Mouse (Mus musculus): Measurements from ENCODE around the gene Plk3. TPM values are rescaled to one million over a fixed set of nuclear protein-coding genes. Genes with fewer than 3 reads are reported as not detected.

Gene Plk3
- polyA plus RNA-seq, 1 experiment from 2014 or later: 3.5 TPM

DNA sequence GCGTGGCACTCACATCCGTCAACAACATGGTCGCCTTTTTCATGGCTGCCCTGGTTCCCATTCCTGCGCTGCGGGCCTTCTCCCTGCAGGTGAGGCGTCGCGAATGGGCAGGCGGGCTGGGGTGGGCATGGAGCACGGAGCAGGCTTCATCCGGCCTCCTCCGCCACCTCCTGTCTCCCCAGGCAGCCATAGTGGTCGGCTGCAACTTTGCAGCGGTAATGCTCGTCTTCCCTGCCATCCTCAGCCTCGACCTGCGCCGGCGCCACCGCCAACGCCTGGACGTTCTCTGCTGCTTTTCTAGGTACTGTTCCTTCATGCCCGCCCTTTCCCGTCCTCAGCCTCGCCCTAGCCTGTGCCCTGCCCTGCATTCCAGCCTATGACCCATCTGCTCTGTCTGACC, 24.4 kb downstream of the Plk3 start:
- peaks cover 4% of the 10 kb centered on the region; the same call in 1 of the 2 replicates for H3K4me1 ChIP-seq
- 92% methylated on average over 25 of the region's 25 CpGs for WGBS
- H3K9ac ChIP-seq: no peak overlapping the region
- H3K27ac ChIP-seq: no peak overlapping the region
- peaks cover 65% of the 10 kb centered on the region for H3K36me3 ChIP-seq
- no peak overlapping the region for H3K4me3 ChIP-seq
- H3K4me2 ChIP-seq (replicated peaks): no peak overlapping the region
- no peaks in the 10 kb centered on the region for H3K9me3 ChIP-seq
- no peak for ATAC-seq (ENCODE audit: low FRiP score, low read depth)
- no peaks in the 10 kb centered on the region for H3K27me3 ChIP-seq

DNA sequence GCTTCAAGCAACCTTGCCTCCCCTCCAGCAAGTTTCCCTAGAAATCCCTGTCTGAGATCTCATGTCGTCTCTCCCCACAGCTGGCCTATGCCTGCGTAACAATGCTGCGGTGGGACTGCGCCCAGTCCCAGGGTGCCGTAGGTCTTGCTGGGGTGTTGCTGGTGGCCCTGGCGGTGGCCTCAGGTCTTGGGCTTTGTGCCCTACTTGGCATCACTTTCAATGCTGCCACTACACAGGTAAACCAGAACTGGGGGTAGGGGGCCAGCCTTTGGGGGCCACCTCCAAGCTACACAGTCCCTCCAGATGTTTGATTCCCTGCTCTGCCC, 25.3 kb downstream of the Plk3 start:
- Histone ChIP-seq H3K4me1 (peaks cover 4% of the 10 kb centered on the region; the same call in 1 of the 2 replicates), H3K4me2 (replicated peaks) (no peak overlapping the region), H3K27ac (no peak overlapping the region), H3K9me3 (no peaks in the 10 kb centered on the region), H3K27me3 (no peaks in the 10 kb centered on the region), H3K4me3 (no peak overlapping the region), H3K9ac (no peak overlapping the region), H3K36me3 (peaks cover 57% of the 10 kb centered on the region)
- no peak for ATAC-seq (ENCODE audit: low FRiP score, low read depth)
- WGBS: 99% methylated on average over 6 of the region's 6 CpGs

DNA sequence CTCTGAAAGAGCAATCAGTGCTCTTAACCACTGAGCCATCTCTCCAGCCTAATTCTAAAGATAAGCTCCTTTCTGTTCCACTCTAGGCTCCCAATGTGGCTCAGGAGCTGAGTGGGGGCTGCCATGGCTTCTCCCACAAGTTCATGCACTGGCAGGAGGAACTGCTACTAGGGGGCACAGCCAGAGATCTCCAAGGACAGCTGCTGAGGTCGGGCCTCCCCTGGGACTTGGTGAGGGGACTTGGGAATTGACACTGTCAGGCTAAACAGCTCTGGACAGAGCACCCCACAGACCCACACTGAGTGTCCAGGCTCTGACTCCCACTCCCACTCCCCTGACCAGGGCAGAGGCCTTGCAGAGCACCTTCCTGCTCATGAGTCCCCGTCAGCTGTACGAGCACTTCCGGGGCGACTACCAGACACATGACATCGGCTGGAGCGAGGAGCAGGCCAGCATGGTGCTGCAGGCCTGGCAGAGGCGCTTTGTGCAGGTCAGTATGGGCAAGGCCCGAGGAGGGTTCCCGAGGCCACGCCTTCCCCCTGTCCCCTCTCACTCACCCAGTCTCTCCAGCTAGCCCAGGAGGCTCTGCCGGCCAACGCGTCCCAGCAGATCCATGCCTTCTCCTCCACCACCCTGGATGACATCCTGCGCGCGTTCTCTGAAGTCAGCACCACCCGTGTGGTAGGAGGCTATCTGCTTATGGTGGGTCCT, 25.8 kb downstream of the Plk3 start:
- no peak for ATAC-seq (ENCODE audit: low FRiP score, low read depth)
- Histone ChIP-seq H3K27me3 (no peaks in the 10 kb centered on the region), H3K27ac (no peak overlapping the region), H3K4me3 (no peak overlapping the region), H3K4me2 (replicated peaks) (no peak overlapping the region), H3K9ac (no peak overlapping the region), H3K36me3 (peaks cover 52% of the 10 kb centered on the region), H3K9me3 (no peaks in the 10 kb centered on the region), H3K4me1 (peaks cover 4% of the 10 kb centered on the region; the same call in 1 of the 2 replicates)
- WGBS: 87% methylated on average over 18 of the region's 18 CpGs

DNA sequence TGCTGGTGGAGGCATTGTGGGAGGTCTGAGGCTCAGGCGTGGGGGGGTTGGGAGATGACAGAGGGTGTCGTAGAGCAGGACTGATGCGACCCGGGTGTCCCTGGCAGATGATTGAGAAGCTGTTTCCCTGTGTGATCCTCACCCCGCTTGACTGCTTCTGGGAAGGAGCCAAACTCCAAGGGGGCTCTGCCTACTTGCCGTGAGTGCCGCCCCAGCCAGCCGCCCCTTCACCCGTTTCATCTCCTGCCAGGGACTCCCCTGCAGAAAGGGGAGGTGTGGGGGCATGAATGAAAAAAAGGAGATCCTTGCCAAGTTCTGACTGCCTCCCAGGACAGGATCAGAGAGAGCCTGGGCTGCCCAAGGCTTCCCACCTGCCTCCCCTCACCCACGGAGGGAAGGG, 28.6 kb downstream of the Plk3 start:
- Histone ChIP-seq H3K27me3 (no peaks in the 10 kb centered on the region), H3K4me1 (peaks cover 12% of the 10 kb centered on the region; the same call in 1 of the 2 replicates), H3K9ac (no peak overlapping the region), H3K9me3 (no peaks in the 10 kb centered on the region), H3K4me3 (no peak overlapping the region), H3K4me2 (replicated peaks) (no peak overlapping the region), H3K27ac (no peak overlapping the region), H3K36me3 (peaks cover 35% of the 10 kb centered on the region)
- WGBS: 62% methylated on average over 10 of the region's 10 CpGs
- ATAC-seq (ENCODE audit: low FRiP score, low read depth): no peak

DNA sequence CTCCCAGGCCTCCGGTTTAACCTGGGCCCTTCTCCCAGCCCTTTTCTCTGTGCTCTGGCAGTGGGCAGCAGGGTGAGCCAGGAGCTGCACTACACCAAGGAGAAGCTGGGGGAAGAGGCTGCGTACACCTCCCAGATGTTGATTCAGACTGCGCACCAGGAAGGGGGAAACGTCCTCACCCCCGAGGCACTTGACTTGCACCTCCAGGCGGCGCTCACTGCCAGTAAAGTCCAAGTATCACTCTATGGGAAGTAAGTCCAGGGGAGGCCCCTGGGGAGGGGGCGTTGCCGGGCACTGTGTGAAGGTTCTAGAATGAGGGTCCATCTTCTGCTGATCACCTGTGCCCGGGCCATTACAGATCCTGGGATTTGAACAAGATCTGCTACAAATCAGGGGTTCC, 29.1 kb downstream of the Plk3 start:
- no peak overlapping the region for H3K27ac ChIP-seq
- peaks cover 12% of the 10 kb centered on the region; the same call in 1 of the 2 replicates for H3K4me1 ChIP-seq
- ATAC-seq (ENCODE audit: low FRiP score, low read depth): no peak
- H3K9me3 ChIP-seq: no peaks in the 10 kb centered on the region
- 84% methylated on average over 10 of the region's 10 CpGs for WGBS
- H3K4me2 ChIP-seq (replicated peaks): no peak overlapping the region
- no peak overlapping the region for H3K4me3 ChIP-seq
- H3K36me3 ChIP-seq: peaks cover 30% of the 10 kb centered on the region
- no peak overlapping the region for H3K9ac ChIP-seq
- H3K27me3 ChIP-seq: no peaks in the 10 kb centered on the region

DNA sequence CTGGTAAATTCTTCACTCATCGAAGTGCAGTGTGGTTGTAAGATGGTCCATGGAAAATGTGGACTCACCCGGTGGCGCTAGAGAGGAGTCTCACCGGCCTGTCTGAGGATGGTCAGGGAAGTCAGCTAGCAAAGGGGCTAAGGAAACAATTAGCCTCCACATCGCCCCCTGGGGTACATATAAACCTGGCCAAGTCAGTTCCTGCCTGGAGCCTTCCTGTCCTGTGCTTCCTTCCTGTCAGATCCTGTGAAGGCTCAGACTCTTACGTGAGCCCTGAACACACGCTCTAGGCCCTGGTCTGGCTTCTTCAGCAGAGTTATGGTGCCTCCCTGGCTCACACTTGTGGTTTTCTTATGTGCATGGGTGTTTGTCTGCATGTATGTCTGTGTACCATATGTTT, 32.5 kb downstream of the Plk3 start:
- Histone ChIP-seq H3K9ac (no peak overlapping the region; the same call in 1 of the 2 replicates), H3K4me3 (no peak overlapping the region), H3K4me1 (peaks cover 38% of the 10 kb centered on the region), H3K9me3 (no peaks in the 10 kb centered on the region), H3K27ac (no peak overlapping the region; the same call in 1 of the 2 replicates), H3K4me2 (replicated peaks) (no peak overlapping the region), H3K27me3 (no peaks in the 10 kb centered on the region), H3K36me3 (peaks cover 10% of the 10 kb centered on the region)
- no peak for ATAC-seq (ENCODE audit: low FRiP score, low read depth)
- WGBS: 35% methylated on average over 7 of the region's 7 CpGs

DNA sequence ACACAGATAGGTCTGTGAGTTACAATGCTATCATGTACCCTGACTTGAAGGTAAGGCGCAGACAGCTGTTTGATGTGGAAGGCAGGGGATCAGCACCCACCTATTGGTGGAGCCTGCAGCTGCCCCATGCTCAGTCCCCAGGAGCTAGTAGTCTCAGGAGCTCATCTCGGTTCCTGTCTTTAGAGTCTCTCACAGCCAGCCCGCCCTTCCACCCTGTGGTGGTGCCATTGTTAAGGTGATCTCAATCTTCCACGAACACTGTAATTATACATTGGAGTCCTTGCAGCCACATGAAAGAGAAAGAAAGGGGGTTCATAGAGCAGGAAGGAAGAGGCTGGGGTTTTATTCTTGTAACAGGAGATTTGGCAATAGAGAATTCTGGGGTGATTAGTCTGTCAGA, 33.7 kb downstream of the Plk3 start:
- Histone ChIP-seq H3K9ac (no peak overlapping the region), H3K4me3 (no peak overlapping the region), H3K9me3 (no peaks in the 10 kb centered on the region), H3K4me1 (peaks cover 43% of the 10 kb centered on the region), H3K36me3 (0 out of 2 replicates have a peak, but pooled peaks cover 3% of the 10 kb centered on the region), H3K4me2 (replicated peaks) (no peak overlapping the region), H3K27ac (no peak overlapping the region), H3K27me3 (no peaks in the 10 kb centered on the region)
- WGBS: 86% methylated on average over 4 of the region's 4 CpGs
- no peak for ATAC-seq (ENCODE audit: low FRiP score, low read depth)

DNA sequence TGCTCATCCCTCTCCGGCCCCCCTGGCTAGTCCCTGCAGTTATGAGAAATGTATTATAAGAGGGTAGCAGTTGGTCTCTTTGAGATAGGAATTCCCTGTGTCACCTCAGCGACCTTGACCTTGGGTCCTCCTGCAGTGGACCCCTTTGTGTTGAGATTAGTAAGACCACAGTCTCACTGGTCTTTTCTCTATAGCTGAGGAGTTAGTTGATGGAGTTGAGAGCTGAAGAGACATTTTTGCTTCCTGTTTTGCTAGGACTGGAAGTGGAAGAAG, 35.1 kb downstream of the Plk3 start:
- H3K36me3 ChIP-seq: 0 out of 2 replicates have a peak, but pooled peaks cover 3% of the 10 kb centered on the region
- 0 out of 2 replicates have a peak overlapping the region, but pooled peaks have one; percentile 15 for H3K27ac ChIP-seq
- ATAC-seq (ENCODE audit: low FRiP score, low read depth): no peak
- peak overlapping the region; percentile 94 for H3K4me2 ChIP-seq (replicated peaks)
- WGBS: 64% methylated on average over 2 of the region's 2 CpGs
- no peaks in the 10 kb centered on the region for H3K27me3 ChIP-seq
- peaks cover 46% of the 10 kb centered on the region for H3K4me1 ChIP-seq
- no peaks in the 10 kb centered on the region for H3K9me3 ChIP-seq
- 0 out of 2 replicates have a peak overlapping the region, but pooled peaks have one; percentile 20 for H3K9ac ChIP-seq
- no peak overlapping the region for H3K4me3 ChIP-seq

DNA sequence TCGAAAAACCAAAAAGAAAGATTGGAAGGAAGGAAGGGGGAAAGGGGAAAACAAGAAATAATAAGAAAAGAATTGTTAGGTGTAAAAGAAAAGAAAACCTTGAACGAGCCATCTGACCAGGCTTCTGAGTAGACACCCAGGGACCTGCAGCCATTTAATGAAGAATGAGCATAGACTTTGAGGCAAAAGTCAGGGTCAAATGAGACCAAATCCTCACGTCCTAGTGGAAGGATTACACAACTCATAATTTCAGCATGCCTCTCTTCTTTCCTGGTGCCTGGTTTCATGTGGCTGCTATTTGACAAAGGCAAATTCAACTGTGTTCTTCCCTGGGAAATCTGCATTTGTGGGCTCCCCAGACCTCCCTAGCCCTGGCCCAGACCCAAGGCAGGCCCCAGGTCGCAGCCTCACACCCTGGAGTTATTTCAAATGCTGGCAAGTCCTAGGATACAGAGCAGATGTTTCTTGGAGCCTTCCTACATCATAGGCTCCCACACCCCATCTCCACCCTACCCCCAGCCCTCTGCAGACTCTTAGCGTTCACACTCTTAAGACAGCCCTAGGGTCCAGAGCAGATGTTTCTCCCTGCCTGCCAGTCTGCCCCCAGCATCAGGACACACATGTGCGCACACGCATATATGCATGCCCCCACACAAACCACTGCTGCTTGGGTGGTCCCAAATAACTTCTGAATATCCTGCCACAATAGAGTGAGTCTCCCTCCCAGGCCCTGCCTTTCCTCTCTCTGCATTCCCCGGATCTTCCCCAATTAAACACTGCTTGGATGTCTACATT, 35.6 kb downstream of the Plk3 start:
- Histone ChIP-seq H3K9me3 (no peaks in the 10 kb centered on the region), H3K27ac (peak overlapping the region; percentile 39; the same call in 1 of the 2 replicates), H3K27me3 (no peaks in the 10 kb centered on the region), H3K4me3 (peak overlapping the region; percentile 64), H3K4me1 (peaks cover 46% of the 10 kb centered on the region), H3K36me3 (0 out of 2 replicates have a peak, but pooled peaks cover 3% of the 10 kb centered on the region), H3K4me2 (replicated peaks) (peak overlapping the region; percentile 94), H3K9ac (0 out of 2 replicates have a peak overlapping the region, but pooled peaks have one; percentile 20)
- WGBS: 43% methylated on average over 8 of the region's 8 CpGs
- ATAC-seq (ENCODE audit: low FRiP score, low read depth): peak; percentile 43; the same call in 1 of the 2 replicates

DNA sequence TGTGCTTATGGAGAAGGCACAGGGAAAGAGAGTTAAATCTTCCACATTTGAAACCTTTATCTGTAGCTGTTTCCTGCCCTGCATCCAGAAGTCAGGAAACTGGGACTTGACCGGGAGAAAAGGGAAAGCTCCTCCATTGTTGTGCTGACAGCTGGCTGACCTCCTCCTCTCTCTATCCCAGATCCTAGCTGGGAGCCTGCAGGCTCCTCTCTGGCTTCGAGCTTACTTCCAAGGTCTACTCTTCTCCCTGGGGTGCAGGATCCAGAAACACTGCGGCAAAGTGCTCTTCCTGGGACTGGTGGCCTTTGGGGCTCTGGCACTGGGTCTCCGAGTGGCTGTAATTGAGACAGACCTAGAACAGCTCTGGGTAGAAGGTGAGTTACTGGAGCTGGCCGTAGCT, 37.1 kb downstream of the Plk3 start:
- WGBS: 11% methylated on average over 5 of the region's 5 CpGs
- H3K27ac ChIP-seq: peak overlapping the region; percentile 70; the same call in 1 of the 2 replicates
- H3K27me3 ChIP-seq: no peaks in the 10 kb centered on the region

DNA sequence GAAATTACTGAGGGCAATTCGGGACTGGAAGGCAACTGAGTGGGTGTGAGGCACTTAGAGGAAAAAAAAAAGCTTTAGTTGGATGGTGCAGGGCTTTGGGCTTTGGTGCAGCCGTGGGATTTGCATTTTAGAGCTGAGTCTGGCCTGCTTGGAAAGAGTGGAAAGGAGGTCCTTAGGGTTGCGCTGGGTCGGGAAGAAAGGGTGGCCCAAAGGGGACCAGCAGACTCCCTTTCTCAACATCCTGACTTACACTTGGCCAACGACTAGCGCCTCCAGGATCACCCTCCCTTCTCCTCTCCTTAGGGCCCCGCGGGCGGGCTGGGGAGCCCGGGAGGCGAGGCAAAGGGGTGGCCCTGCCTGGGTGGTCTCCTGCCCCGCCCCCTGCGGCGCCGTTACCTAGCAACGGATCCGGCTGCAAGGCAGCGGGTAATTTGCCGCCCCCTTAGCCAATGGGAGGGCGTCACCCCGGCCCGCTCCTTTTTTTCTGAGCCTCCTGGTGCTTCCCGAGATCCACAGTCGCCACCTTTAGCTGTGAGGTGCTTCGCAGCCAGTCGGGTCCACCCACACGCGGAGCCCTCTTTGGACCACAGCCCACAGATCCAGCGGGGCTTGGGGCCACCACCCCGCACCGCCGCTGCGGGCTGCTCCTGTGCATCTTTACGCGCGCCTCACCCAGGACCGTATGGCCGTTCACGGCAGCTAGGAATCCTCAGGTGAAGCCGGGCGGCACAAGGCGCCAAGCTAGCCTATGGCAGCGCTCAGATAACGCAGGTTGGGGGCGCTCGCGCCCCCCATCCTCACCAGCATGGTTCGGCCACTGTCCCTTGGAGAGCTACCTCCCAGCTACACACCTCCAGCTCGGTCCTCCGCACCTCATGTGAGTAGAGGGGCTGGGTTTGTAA, 38.0 kb downstream of the Plk3 start, which contains the start of gene Ptch2:
Gene Ptch2, plus strand, starts transcription at position 525 of the 902 bp plus-strand sequence.
- no peaks in the 10 kb centered on the region for H3K27me3 ChIP-seq
- H3K9ac ChIP-seq: peak within 1 kb of the TSS; percentile 73
- peak; percentile 86 for ATAC-seq (ENCODE audit: low FRiP score, low read depth)
- H3K27ac ChIP-seq: peak within 1 kb of the TSS; percentile 70
- peak within 1 kb of the TSS; percentile 94 for H3K4me2 ChIP-seq (replicated peaks)
- H3K4me1 ChIP-seq: peaks cover 38% of the 10 kb centered on the region
- no peaks in the 10 kb centered on the region for H3K9me3 ChIP-seq
- under 1% methylated on average over 50 of the region's 50 CpGs for WGBS
- 0 out of 2 replicates have a peak, but pooled peaks cover 3% of the 10 kb centered on the region for H3K36me3 ChIP-seq
- H3K4me3 ChIP-seq: peak within 1 kb of the TSS; percentile 64

More for the DNA sequence above, 37.1 kb downstream of the Plk3 start:
- Histone ChIP-seq H3K4me2 (replicated peaks) (peak overlapping the region; percentile 94), H3K36me3 (0 out of 2 replicates have a peak, but pooled peaks cover 3% of the 10 kb centered on the region), H3K4me1 (peaks cover 43% of the 10 kb centered on the region), H3K9ac (peak overlapping the region; percentile 73), H3K9me3 (no peaks in the 10 kb centered on the region), H3K4me3 (peak overlapping the region; percentile 64)
- ATAC-seq (ENCODE audit: low FRiP score, low read depth): no peak

All from limb, embryonic 13.5 days (tissue).